Mouse (Mus musculus): ENCODE data around the gene Zfp652.

- TF ChIP-seq EP300 (IDR thresholded peaks at IDR 0.05; ENCODE audit: low read length) = no peak
- no peak for TF ChIP-seq TCF12 (IDR thresholded peaks at IDR 0.05; ENCODE audit: low read depth, low read length)
- TF ChIP-seq TBP (conservative IDR thresholded peaks at IDR 0.05; ENCODE audit: low read depth, low read length) = no peak
- TF ChIP-seq CTCF (conservative IDR thresholded peaks at IDR 0.05 in 1 of 2, IDR thresholded peaks at IDR 0.05 in 1 of 2; ENCODE audit: low read depth in 2 of 2, low read length in 2 of 2) = no peak
- no peak for TF ChIP-seq MAX (IDR thresholded peaks at IDR 0.05; ENCODE audit: low read length)
- TF ChIP-seq ZNF384 (IDR thresholded peaks at IDR 0.05; ENCODE audit: low read depth, low read length) = no peak
- no peak; the same call in 1 of the 2 replicates for TF ChIP-seq POLR2A (IDR thresholded peaks at IDR 0.05; ENCODE audit: low read depth, low read length)
- no peak for TF ChIP-seq POLR2AphosphoS2 (IDR thresholded peaks at IDR 0.05; ENCODE audit: low read depth, low read length)
Measured at GRCm38 (mm10) chr11:95681995-95682601, 30.4 kb upstream of the Zfp652 start.

Data from CH12.LX (cell line).